Mouse (Mus musculus) G1E (cell line): Measurements from ENCODE around the gene Myoc. TPM values are rescaled to one million over a fixed set of nuclear protein-coding genes. Genes with fewer than 3 reads are reported as not detected.

Source experiments
- ATAC-seq: 2 replicates; pipeline ENCODE4 v1.8.0; 2016; ENCODE audit warnings: mild to moderate bottlenecking; ENCODE audit not compliant: insufficient number of reproducible peaks, poor library complexity, low FRiP score, severe bottlenecking; ENCODE audit errors: extremely low read depth
- DNase-seq: peaks from one replicate; pipeline ENCODE4 v3.0.0; 2012; ENCODE audit warnings: low spot score
- H3K27me3 ChIP-seq: 2 replicates; pipeline ENCODE4 v1.6.1; 2012; ENCODE audit warnings: mild to moderate bottlenecking, low read length, inconsistent platforms; ENCODE audit not compliant: insufficient read depth
- H3K36me3 ChIP-seq: replicated peaks from 2 replicates; pipeline ENCODE3; 2012; ENCODE audit warnings: mild to moderate bottlenecking, inconsistent platforms
- H3K4me1 ChIP-seq: 2 replicates; pipeline ENCODE4 v1.6.1; 2012; ENCODE audit warnings: low read depth, low read length, inconsistent platforms, mixed read lengths; ENCODE audit not compliant: insufficient read depth
- H3K4me3 ChIP-seq: 2 replicates; pipeline ENCODE4 v1.5.1; 2012; ENCODE audit warnings: low read depth, mild to moderate bottlenecking, inconsistent platforms, low read length, moderate library complexity, mixed read lengths
- H3K9me3 ChIP-seq: replicated peaks from 2 replicates; pipeline ENCODE4 v1.6.1; 2012; ENCODE audit warnings: inconsistent platforms
- CTCF ChIP-seq: IDR thresholded peaks from 2 replicates; pipeline ENCODE4 v1.5.1; 2012; ENCODE audit warnings: low read depth, low read length, inconsistent platforms, mixed read lengths
- GATA1 ChIP-seq: IDR thresholded peaks from 2 replicates; pipeline ENCODE4 v1.6.1; 2012; ENCODE audit warnings: borderline replicate concordance, low read length, inconsistent platforms, mixed read lengths
- GATA2 ChIP-seq: IDR thresholded peaks from 2 replicates; pipeline ENCODE4 v1.6.1; 2012; ENCODE audit warnings: low read depth, low read length, inconsistent platforms, borderline replicate concordance
- POLR2AphosphoS5 ChIP-seq: IDR thresholded peaks from 2 replicates; pipeline ENCODE4 v1.6.1; 2012; ENCODE audit warnings: low read depth, low read length, inconsistent platforms; ENCODE audit not compliant: insufficient replicate concordance
- TAL1 ChIP-seq: conservative IDR thresholded peaks from 2 replicates; pipeline ENCODE4 v1.6.1; 2012; ENCODE audit warnings: low read depth, low read length, inconsistent platforms, mixed read lengths
- polyA plus RNA-seq: library from polyadenylated mRNA; stranded (reverse); fragments of >175 nt; gene quantifications from 2 replicates; pipeline ENCODE4 v1.2.3, GENCODE M21; 2012
- total RNA-seq, 2 experiments: library from RNA; stranded (forward) in 1 of 2; stranded (reverse) in 1 of 2; fragments of 200-1000 nt in 1 of 2; fragments of >200 nt in 1 of 2; fragmentation: Nextera tagmentation in 1 of 2; gene quantifications; 2 replicates each; pipeline ENCODE4 v1.2.3; 2014 to 2017

Gene Myoc
- total and polyA plus RNA-seq, 3 experiments, result 0.11 TPM; not detected in 2

DNA sequence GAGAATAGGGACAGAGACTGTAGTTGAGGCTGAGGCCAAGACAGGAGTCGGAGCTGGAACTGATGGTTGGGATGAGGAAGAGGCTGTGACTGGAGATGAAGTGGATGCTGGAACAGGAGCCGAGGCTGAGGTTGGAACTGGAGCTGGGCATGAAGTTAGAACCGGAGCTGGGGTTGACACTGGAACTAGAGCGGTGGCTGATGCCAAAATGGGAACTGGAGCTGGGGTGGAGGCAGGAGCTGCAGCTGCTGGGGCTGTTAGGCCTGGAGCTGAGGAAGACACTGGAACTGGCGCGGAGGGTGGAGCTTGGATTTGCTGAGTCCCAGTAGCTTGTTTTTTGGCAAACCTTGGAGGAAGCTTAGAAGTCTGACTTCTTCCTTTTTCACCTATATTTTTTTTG is 58.9 kb downstream of the Myoc start:
- DNase-seq (no peak), ATAC-seq (no peak)
- H3K9me3 ChIP-seq, result no peaks in the 10 kb centered on the region
- peaks cover 2% of the 10 kb centered on the region; the same call in 1 of the 2 replicates for H3K4me1 ChIP-seq
- TF ChIP-seq POLR2AphosphoS5 (no peak), TAL1 (no peak), GATA1 (no peak), GATA2 (no peak), CTCF (no peak)
- no peaks in the 10 kb centered on the region for H3K27me3 ChIP-seq
- peaks cover 90% of the 10 kb centered on the region for H3K36me3 ChIP-seq
- no peak overlapping the region for H3K4me3 ChIP-seq

Other genes starting within 250 kb of the Myoc start
- gene Dnm3, start 161.1 kb upstream of the Myoc start, total RNA-seq (2014; fragmentation: Nextera tagmentation), result 0.58 TPM in 1 of 2 replicates, not detected in the other
- 0.29 and 0.66 TPM in 2 replicates for gene Dnm3, start 161.1 kb upstream of the Myoc start, total RNA-seq (2017)
- gene Dnm3, start 161.1 kb upstream of the Myoc start, polyA plus RNA-seq, result 0.12 and 0.27 TPM in 2 replicates
- gene Mettl13, start 90.6 kb upstream of the Myoc start, total RNA-seq (2014; fragmentation: Nextera tagmentation), result 16.0 and 16.9 TPM in 2 replicates
- 27.0 and 27.6 TPM in 2 replicates for gene Mettl13, start 90.6 kb upstream of the Myoc start, total RNA-seq (2017)
- 16.7 and 17.4 TPM in 2 replicates for gene Mettl13, start 90.6 kb upstream of the Myoc start, polyA plus RNA-seq
- gene Vamp4, start 68.6 kb upstream of the Myoc start, total RNA-seq (2014; fragmentation: Nextera tagmentation), result 68.6 and 69.2 TPM in 2 replicates
- gene Vamp4, start 68.6 kb upstream of the Myoc start, total RNA-seq (2017), result 36.5 and 46.7 TPM in 2 replicates
- 19.8 and 20.6 TPM in 2 replicates for gene Vamp4, start 68.6 kb upstream of the Myoc start, polyA plus RNA-seq
- gene Myocos, start 19.1 kb downstream of the Myoc start, total RNA-seq (2014; fragmentation: Nextera tagmentation), result not detected in 2 replicates
- not detected in 2 replicates for gene Myocos, start 19.1 kb downstream of the Myoc start, total RNA-seq (2017)
- gene Myocos, start 19.1 kb downstream of the Myoc start, polyA plus RNA-seq, result not detected in 2 replicates
- gene Prrc2c, start 101.4 kb downstream of the Myoc start, total RNA-seq (2014; fragmentation: Nextera tagmentation), result 586 and 595 TPM in 2 replicates
- gene Prrc2c, start 101.4 kb downstream of the Myoc start, total RNA-seq (2017), result 124 and 152 TPM in 2 replicates
- gene Prrc2c, start 101.4 kb downstream of the Myoc start, polyA plus RNA-seq, result 84.7 and 98.0 TPM in 2 replicates
- gene Fmo4, start 174.8 kb downstream of the Myoc start, total RNA-seq (2014; fragmentation: Nextera tagmentation), result not detected in 2 replicates
- 0.22 TPM in 1 of 2 replicates, not detected in the other for gene Fmo4, start 174.8 kb downstream of the Myoc start, total RNA-seq (2017)
- gene Fmo4, start 174.8 kb downstream of the Myoc start, polyA plus RNA-seq, result 0.03 TPM in 1 of 2 replicates, not detected in the other
- gene Fmo1, start 227.5 kb downstream of the Myoc start, total RNA-seq (2014; fragmentation: Nextera tagmentation), result not detected in 2 replicates
- gene Fmo1, start 227.5 kb downstream of the Myoc start, total RNA-seq (2017), result 0.35 and 0.82 TPM in 2 replicates
- not detected in 2 replicates for gene Fmo1, start 227.5 kb downstream of the Myoc start, polyA plus RNA-seq